Mouse (Mus musculus): Measurements from ENCODE around the gene Abca5. TPM values are rescaled to one million over a fixed set of nuclear protein-coding genes. Genes with fewer than 3 reads are reported as not detected.

Gene Abca5
- polyA plus RNA-seq, 1 experiment from 2014 or later: 2.2 TPM

DNA sequence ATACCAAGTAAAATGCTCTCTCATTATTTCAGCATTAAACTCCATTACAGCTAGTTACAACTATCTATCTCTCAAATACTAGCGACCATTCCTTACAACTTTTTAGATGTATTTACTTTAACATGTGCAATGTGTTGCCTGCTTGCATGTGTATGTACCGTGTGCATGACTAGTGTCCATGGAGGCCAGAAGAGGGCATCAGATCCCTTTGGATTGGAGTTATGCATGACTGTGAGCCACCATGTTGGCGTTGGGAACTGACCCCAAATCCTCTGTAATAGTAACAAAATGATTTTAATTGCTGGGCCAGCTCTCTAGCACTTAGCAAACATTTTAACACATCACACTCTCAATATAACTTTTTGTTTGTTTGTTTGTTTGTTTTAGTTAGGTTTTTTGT lies 49.1 kb downstream of the Abca5 start:
- no peaks in the 10 kb centered on the region for H3K9me3 ChIP-seq (replicated peaks; ENCODE audit: low read length)
- 87% methylated on average over 3 of the region's 3 CpGs for WGBS

DNA sequence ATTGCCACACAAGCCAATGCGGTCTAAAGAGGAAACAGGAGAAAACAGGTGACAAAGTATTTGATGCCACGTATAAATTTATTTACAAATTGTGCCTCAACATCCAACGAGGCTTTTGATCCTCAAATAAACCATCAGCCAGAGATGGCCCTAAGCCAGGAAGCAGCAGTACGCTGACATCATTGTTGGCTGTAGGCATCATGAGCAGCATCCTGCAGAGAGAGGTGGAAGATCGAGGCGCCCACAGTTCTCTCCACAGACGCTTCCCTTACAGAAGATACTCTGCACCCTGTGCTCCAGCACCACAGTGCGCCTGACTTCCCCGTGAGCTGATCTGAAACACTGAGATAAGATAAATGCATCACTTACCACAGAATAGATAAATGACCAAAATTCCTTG lies 49.8 kb downstream of the Abca5 start:
- Histone ChIP-seq H3K27me3 (ENCODE audit: insufficient read depth, low read length) (no peaks in the 10 kb centered on the region), H3K4me2 (ENCODE audit: low read length) (no peak overlapping the region), H3K36me3 (ENCODE audit: insufficient read depth, low read length) (no peaks in the 10 kb centered on the region), H3K4me1 (replicated peaks; ENCODE audit: insufficient read depth, low read length) (no peaks in the 10 kb centered on the region), H3K9me3 (replicated peaks; ENCODE audit: low read length) (no peaks in the 10 kb centered on the region), H3K4me3 (replicated peaks; ENCODE audit: low read depth, low read length) (no peak overlapping the region), H3K9ac (ENCODE audit: low read depth, low read length) (no peak overlapping the region), H3K27ac (no peak overlapping the region)
- WGBS: 75% methylated on average over 9 of the region's 9 CpGs
- no peak for DNase-seq (ENCODE audit: low spot score)
- ATAC-seq (replicated peaks; ENCODE audit: low FRiP score, low read depth): no peak
- TF ChIP-seq CTCF (IDR thresholded peaks at IDR 0.05; ENCODE audit: low read depth): no peak

More for the DNA sequence above, 49.1 kb downstream of the Abca5 start:
- Histone ChIP-seq H3K4me3 (replicated peaks; ENCODE audit: low read depth, low read length) (no peak overlapping the region), H3K4me2 (ENCODE audit: low read length) (no peak overlapping the region), H3K27me3 (ENCODE audit: insufficient read depth, low read length) (no peaks in the 10 kb centered on the region), H3K27ac (no peak overlapping the region), H3K36me3 (ENCODE audit: insufficient read depth, low read length) (no peaks in the 10 kb centered on the region), H3K9ac (ENCODE audit: low read depth, low read length) (no peak overlapping the region), H3K4me1 (replicated peaks; ENCODE audit: insufficient read depth, low read length) (no peaks in the 10 kb centered on the region)
- no peak for ATAC-seq (replicated peaks; ENCODE audit: low FRiP score, low read depth)
- no peak for TF ChIP-seq CTCF (IDR thresholded peaks at IDR 0.05; ENCODE audit: low read depth)
- no peak for DNase-seq (ENCODE audit: low spot score)

DNA sequence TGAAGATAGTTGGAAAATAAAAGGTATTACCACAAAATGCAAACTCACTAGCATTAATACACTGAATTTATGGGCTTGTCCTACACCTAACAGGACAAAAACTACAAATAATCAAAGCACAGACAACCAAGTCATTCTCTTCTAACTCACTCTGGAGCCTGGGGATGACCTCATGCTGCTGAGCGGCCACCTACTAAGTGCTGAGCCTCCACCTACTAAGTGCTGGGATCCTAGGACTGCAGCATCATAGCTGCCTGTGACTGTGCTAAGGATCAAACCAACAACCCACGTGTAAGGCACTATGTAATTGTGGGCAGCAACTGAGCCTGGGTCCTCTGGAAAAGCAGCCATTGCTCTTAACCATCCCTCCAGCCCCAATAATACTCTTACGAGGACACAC lies 51.2 kb downstream of the Abca5 start:
- Histone ChIP-seq H3K9ac (ENCODE audit: low read depth, low read length) (no peak overlapping the region), H3K27me3 (ENCODE audit: insufficient read depth, low read length) (no peaks in the 10 kb centered on the region), H3K4me1 (replicated peaks; ENCODE audit: insufficient read depth, low read length) (no peaks in the 10 kb centered on the region), H3K4me3 (replicated peaks; ENCODE audit: low read depth, low read length) (no peak overlapping the region), H3K9me3 (replicated peaks; ENCODE audit: low read length) (no peaks in the 10 kb centered on the region), H3K27ac (no peak overlapping the region), H3K36me3 (ENCODE audit: insufficient read depth, low read length) (no peaks in the 10 kb centered on the region), H3K4me2 (ENCODE audit: low read length) (no peak overlapping the region)
- no peak for TF ChIP-seq CTCF (IDR thresholded peaks at IDR 0.05; ENCODE audit: low read depth)
- DNase-seq (ENCODE audit: low spot score): no peak
- ATAC-seq (replicated peaks; ENCODE audit: low FRiP score, low read depth): no peak
- 93% methylated on average over 3 of the region's 3 CpGs for WGBS

DNA sequence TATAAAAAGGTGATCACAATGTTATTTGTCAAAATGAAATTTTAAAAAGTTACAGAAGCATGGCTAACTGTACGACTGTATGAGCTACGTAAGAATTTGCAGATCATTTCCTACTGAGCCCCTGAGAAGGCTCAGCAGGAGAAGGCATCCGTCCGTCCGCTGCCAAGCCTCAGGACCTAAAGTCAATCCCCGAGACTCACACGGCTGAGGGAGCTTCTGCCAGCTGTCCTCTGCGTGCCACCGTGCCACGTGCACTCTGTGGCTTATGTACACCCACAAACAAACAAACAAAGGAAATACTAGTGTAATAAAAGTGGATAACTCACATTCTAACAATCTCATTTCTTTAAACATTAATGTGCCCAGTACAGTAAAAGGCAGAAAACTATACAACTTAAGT lies 52.7 kb downstream of the Abca5 start:
- WGBS: 76% methylated on average over 10 of the region's 10 CpGs
- Histone ChIP-seq H3K27me3 (ENCODE audit: insufficient read depth, low read length) (no peaks in the 10 kb centered on the region), H3K4me3 (replicated peaks; ENCODE audit: low read depth, low read length) (no peak overlapping the region), H3K36me3 (ENCODE audit: insufficient read depth, low read length) (no peaks in the 10 kb centered on the region), H3K4me2 (ENCODE audit: low read length) (no peak overlapping the region), H3K9me3 (replicated peaks; ENCODE audit: low read length) (no peaks in the 10 kb centered on the region), H3K27ac (no peak overlapping the region), H3K9ac (ENCODE audit: low read depth, low read length) (no peak overlapping the region), H3K4me1 (replicated peaks; ENCODE audit: insufficient read depth, low read length) (no peaks in the 10 kb centered on the region)
- no peak for DNase-seq (ENCODE audit: low spot score)
- TF ChIP-seq CTCF (IDR thresholded peaks at IDR 0.05; ENCODE audit: low read depth): no peak
- ATAC-seq (replicated peaks; ENCODE audit: low FRiP score, low read depth): no peak

DNA sequence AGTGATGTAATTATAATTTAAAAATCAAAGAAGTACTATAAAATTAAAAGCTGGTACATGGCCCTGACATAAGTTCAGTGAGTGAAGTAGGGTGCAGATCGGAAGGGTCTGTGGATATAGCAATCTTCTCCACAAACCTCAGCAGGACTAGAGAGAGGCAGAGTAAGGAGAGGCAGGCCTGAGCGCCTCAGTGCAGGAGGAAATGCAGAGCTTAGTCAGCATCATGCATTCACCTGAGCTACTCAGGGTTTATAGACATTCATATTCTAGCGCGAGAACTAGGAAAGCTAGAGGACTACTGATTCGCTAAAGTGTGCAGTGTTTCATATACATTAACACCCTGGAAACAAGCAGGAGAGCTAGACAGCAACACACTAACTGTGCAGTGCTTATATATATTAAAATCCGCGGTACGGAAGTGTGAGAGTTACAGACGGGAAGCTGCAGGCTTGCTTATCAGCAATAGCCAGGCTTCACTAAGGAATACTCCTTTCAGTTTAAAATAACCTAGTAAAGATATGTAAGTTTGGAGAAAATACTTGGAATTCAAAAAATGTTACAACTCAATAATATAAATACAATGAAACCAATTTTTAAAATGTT lies 53.2 kb downstream of the Abca5 start:
- DNase-seq (ENCODE audit: low spot score): no peak
- no peak overlapping the region for H3K27ac ChIP-seq
- 86% methylated on average over 9 of the region's 9 CpGs for WGBS

DNA sequence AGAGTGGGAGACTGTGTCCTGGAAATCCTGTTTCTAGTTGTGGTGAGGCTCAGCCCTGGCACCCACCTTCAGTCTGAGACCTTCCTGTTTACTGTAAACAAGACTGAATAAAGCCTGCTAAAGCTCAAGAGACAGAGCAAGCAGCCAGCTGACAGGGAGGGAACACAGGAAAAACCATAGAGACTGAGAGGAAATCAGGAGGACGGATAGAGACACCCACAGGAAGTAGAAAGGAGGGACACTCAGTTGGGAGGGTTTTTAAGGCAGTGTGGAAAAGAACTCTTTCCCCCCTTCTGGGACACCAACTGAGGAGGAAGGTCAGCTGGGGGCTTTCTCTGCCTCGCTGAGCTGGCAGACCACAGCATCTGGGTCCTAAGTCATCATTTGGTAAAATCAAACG lies 62.7 kb downstream of the Abca5 start:
- H3K36me3 ChIP-seq (ENCODE audit: insufficient read depth, low read length): no peaks in the 10 kb centered on the region
- no peaks in the 10 kb centered on the region for H3K9me3 ChIP-seq (replicated peaks; ENCODE audit: low read length)
- ATAC-seq (replicated peaks; ENCODE audit: low FRiP score, low read depth) (no peak), DNase-seq (ENCODE audit: low spot score) (peak; percentile 72)
- TF ChIP-seq CTCF (IDR thresholded peaks at IDR 0.05; ENCODE audit: low read depth): no peak
- no peaks in the 10 kb centered on the region for H3K27me3 ChIP-seq (ENCODE audit: insufficient read depth, low read length)
- no peak overlapping the region for H3K4me3 ChIP-seq (replicated peaks; ENCODE audit: low read depth, low read length)
- no peak overlapping the region for H3K27ac ChIP-seq
- H3K9ac ChIP-seq (ENCODE audit: low read depth, low read length): no peak overlapping the region
- H3K4me2 ChIP-seq (ENCODE audit: low read length): peak overlapping the region; percentile 18; the same call in 1 of the 2 replicates
- H3K4me1 ChIP-seq (replicated peaks; ENCODE audit: insufficient read depth, low read length): no peaks in the 10 kb centered on the region
- WGBS: 55% methylated on average over 3 of the region's 3 CpGs

More for the DNA sequence above, 53.2 kb downstream of the Abca5 start:
- TF ChIP-seq CTCF (IDR thresholded peaks at IDR 0.05; ENCODE audit: low read depth): no peak
- no peaks in the 10 kb centered on the region for H3K4me1 ChIP-seq (replicated peaks; ENCODE audit: insufficient read depth, low read length)
- no peak overlapping the region for H3K4me3 ChIP-seq (replicated peaks; ENCODE audit: low read depth, low read length)
- no peak for ATAC-seq (replicated peaks; ENCODE audit: low FRiP score, low read depth)
- no peaks in the 10 kb centered on the region for H3K9me3 ChIP-seq (replicated peaks; ENCODE audit: low read length)
- no peaks in the 10 kb centered on the region for H3K27me3 ChIP-seq (ENCODE audit: insufficient read depth, low read length)
- H3K36me3 ChIP-seq (ENCODE audit: insufficient read depth, low read length): no peaks in the 10 kb centered on the region
- no peak overlapping the region for H3K4me2 ChIP-seq (ENCODE audit: low read length)
- H3K9ac ChIP-seq (ENCODE audit: low read depth, low read length): no peak overlapping the region

DNA sequence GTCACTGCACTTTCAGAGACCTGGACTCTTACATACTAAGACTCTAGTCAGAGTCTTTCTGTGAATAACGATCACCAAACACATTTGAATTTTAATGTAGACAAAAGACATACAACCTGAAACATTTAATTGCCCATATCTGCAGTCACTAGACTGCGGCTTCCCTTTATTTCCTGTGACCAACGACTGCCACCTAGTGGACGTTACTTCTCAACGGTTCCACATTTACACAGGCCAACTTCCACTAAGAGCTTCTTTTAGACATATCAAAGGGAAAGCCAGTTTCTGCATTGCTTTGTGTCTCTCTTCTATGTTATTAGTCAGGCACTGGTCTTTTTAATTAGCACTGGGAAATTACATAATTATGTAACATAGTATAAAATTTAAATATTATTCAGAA lies 65.8 kb downstream of the Abca5 start:
- TF ChIP-seq CTCF (IDR thresholded peaks at IDR 0.05; ENCODE audit: low read depth): peak; percentile 92
- Histone ChIP-seq H3K9me3 (replicated peaks; ENCODE audit: low read length) (no peaks in the 10 kb centered on the region), H3K27ac (no peak overlapping the region), H3K9ac (ENCODE audit: low read depth, low read length) (no peak overlapping the region), H3K4me1 (replicated peaks; ENCODE audit: insufficient read depth, low read length) (no peaks in the 10 kb centered on the region), H3K4me2 (ENCODE audit: low read length) (no peak overlapping the region), H3K4me3 (replicated peaks; ENCODE audit: low read depth, low read length) (no peak overlapping the region), H3K27me3 (ENCODE audit: insufficient read depth, low read length) (no peaks in the 10 kb centered on the region), H3K36me3 (ENCODE audit: insufficient read depth, low read length) (no peaks in the 10 kb centered on the region)
- ATAC-seq (replicated peaks; ENCODE audit: low FRiP score, low read depth): no peak; the same call in 1 of the 2 replicates
- peak; percentile 94 for DNase-seq (ENCODE audit: low spot score)
- 5% methylated on average over 5 of the region's 5 CpGs for WGBS
